Mouse (Mus musculus) testis, adult 2 months (tissue): ENCODE measurements around the gene Lrrc8d. TPM values are rescaled to one million over a fixed set of nuclear protein-coding genes. Genes with fewer than 3 reads are reported as not detected.
A peak's percentile ranks its signal among the peaks of the same experiment; 100 is the strongest.
"Not testable (repeated sequence)": the region's sequence is repeated elsewhere in the genome, so short reads cannot be mapped to it uniquely, and the experiment has no call there.

ENCODE experiments used
- H3K27ac ChIP-seq: fragments of 200-500 bp; 2 replicates; pipeline ENCODE4 v1.5.1; 2012; ENCODE audit warnings: low read depth, low read length; ENCODE audit not compliant: control insufficient read depth, insufficient read depth
- H3K27me3 ChIP-seq: fragments of 200-500 bp; 2 replicates; pipeline ENCODE4 v1.6.1; 2012; ENCODE audit warnings: mild to moderate bottlenecking, low read length, moderate library complexity; ENCODE audit not compliant: control insufficient read depth, insufficient read depth
- H3K36me3 ChIP-seq: fragments of 200-500 bp; 2 replicates; pipeline ENCODE4 v1.6.1; 2012; ENCODE audit warnings: mild to moderate bottlenecking, low read length; ENCODE audit not compliant: control insufficient read depth, insufficient read depth
- H3K4me1 ChIP-seq: fragments of 200-500 bp; 2 replicates; pipeline ENCODE4 v1.6.1; 2012; ENCODE audit warnings: low read length; ENCODE audit not compliant: control insufficient read depth, insufficient read depth
- H3K4me3 ChIP-seq: fragments of 200-500 bp; 2 replicates; pipeline ENCODE4 v1.5.1; 2012; ENCODE audit warnings: low read depth, mild to moderate bottlenecking, low read length, moderate library complexity, mixed read lengths; ENCODE audit not compliant: control insufficient read depth
- CTCF ChIP-seq: fragments of 200-500 bp; IDR thresholded peaks from 2 replicates; pipeline ENCODE4 v1.5.1; 2012; ENCODE audit warnings: low read depth, mild to moderate bottlenecking, inconsistent platforms, low read length, moderate library complexity; ENCODE audit not compliant: control insufficient read depth, insufficient read depth, insufficient replicate concordance
- POLR2A ChIP-seq: fragments of 200-500 bp; IDR thresholded peaks from 2 replicates; pipeline ENCODE4 v1.6.1; 2012; ENCODE audit warnings: low read depth, mild to moderate bottlenecking, inconsistent platforms, low read length, moderate library complexity; ENCODE audit not compliant: control insufficient read depth
- polyA plus RNA-seq: library from polyadenylated mRNA; depleted of rRNA; stranded (reverse); fragments of >200 nt; gene quantifications from 2 replicates; pipeline ENCODE4 v1.2.3, GENCODE M21; 2012

The Lrrc8d gene
- polyA plus RNA-seq, 1 experiment, result 4.8 TPM

DNA sequence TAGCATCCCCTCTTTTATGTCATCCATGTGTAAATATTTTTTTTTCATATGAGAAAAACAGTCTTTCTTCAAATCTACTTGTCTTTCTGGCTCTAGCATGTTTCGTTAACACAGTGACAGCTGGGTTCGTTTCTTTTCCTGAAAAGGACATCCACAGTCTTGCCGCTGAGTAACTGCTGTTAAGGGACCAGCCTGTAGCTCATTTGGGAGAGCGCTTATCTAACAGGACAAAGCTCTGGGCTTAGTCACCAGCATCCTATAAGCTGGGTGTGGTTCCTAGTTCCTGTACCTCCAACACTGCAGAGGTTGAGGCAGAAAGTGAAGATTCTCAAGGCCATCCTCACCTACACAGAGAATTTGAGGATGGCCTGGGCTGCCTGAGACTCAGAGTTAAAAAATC lies 20.5 kb upstream of the Lrrc8d start:
- TF ChIP-seq CTCF (no peak), POLR2A (no peak)
- no peaks in the 10 kb centered on the region for H3K27me3 ChIP-seq
- H3K27ac ChIP-seq, result no peak overlapping the region
- no peaks in the 10 kb centered on the region for H3K36me3 ChIP-seq
- no peaks in the 10 kb centered on the region for H3K4me1 ChIP-seq
- no peak overlapping the region for H3K4me3 ChIP-seq

DNA sequence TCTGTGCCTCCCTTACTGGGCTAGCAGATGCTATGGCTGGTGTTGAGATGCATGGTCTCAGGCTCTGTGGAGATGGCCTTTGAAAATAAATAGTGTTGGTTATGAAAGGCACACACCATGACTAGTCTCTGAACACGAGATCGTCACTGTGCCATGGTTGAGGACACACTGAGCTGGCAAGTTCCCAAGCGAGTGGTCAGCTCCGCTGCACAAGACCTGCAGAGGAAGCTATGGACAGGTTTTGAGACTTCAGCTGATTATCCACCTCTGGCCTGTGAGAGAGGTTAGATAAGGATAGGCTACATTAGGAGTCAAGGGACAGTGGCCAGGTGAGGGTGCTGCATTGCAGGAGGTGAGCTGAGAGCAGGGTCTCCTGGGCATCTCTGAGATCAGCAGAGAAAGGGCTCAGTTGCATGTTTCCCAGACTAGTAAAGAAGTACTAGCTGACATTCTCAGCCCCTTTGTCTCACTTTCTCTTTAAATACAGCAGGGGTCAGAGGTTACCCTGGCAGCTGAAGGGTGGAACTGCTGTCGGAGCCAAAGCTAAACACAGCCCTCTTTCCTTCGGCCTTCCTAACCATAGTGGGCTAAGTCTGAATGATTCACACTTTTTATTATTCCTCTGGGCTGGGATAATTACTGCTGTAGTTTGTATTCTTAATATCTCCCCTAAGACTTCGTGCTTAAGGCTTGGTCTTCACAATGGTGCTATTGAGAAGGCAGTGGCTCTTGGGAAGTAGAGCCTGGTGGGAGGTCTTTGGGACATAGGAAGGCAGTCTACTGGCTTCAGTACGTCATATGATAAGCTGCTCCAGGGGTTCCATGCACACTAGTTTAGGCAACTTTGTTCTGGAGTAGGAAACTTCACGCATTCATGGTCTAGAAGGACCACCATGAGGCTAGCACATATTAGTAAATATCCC lies 19.6 kb upstream of the Lrrc8d start:
- H3K36me3 ChIP-seq, result no peaks in the 10 kb centered on the region
- H3K27ac ChIP-seq, result no peak overlapping the region
- no peak overlapping the region for H3K4me3 ChIP-seq
- TF ChIP-seq POLR2A (no peak), CTCF (no peak)
- H3K27me3 ChIP-seq, result no peaks in the 10 kb centered on the region
- peaks cover 2% of the 10 kb centered on the region; the same call in 1 of the 2 replicates for H3K4me1 ChIP-seq

DNA sequence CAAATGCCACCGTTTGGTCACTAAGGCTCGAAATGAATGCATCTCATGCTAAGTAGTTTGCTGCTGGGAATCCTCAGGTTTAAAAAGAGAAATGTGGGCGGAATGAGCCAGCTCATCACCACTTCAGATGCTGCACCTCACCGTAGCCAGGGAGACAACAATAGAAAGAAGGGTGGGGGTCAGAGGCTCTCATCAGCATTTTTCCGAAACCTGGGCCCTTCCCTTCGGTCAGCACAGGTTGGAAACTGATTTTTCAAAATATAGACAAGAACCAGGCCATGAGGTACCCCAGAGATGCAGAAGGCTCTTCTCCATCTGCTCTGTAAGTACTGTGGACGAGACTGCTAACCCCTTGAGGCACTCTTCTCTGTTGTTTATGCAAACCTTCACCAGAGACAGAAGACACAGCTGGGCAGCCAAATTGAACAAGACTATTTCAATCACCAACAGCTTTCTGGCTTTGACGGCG lies 17.6 kb upstream of the Lrrc8d start:
- H3K4me1 ChIP-seq, result peaks cover 2% of the 10 kb centered on the region; the same call in 1 of the 2 replicates
- H3K36me3 ChIP-seq, result no peaks in the 10 kb centered on the region
- no peaks in the 10 kb centered on the region for H3K27me3 ChIP-seq
- H3K4me3 ChIP-seq, result no peak overlapping the region
- no peak overlapping the region for H3K27ac ChIP-seq
- TF ChIP-seq POLR2A (no peak), CTCF (no peak)

DNA sequence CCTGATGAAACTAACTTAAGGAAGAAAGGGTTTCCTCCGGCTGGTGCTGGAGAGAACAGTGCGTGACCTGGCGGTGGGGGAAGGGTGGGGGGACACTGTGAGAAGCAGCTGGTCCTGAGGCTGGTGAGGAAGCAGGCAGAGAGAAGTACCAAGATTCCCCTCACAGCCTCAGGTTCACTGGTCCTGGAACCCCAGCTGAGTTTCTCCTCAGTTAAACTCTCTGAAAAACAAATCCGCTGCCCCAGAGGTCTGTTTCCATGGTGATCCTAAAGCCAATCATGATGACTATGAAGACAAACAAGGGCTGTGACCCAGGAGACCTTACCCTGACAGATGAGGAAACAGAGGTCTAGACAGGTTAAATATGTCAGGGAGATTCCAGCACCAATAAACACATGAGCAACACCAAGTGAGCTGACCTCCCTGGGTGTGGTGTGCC lies 15.8 kb upstream of the Lrrc8d start:
- H3K4me1 ChIP-seq, result peaks cover 2% of the 10 kb centered on the region; the same call in 1 of the 2 replicates
- H3K27ac ChIP-seq, result no peak overlapping the region
- TF ChIP-seq CTCF (no peak), POLR2A (no peak)
- H3K27me3 ChIP-seq, result no peaks in the 10 kb centered on the region
- H3K4me3 ChIP-seq, result no peak overlapping the region
- H3K36me3 ChIP-seq, result no peaks in the 10 kb centered on the region

DNA sequence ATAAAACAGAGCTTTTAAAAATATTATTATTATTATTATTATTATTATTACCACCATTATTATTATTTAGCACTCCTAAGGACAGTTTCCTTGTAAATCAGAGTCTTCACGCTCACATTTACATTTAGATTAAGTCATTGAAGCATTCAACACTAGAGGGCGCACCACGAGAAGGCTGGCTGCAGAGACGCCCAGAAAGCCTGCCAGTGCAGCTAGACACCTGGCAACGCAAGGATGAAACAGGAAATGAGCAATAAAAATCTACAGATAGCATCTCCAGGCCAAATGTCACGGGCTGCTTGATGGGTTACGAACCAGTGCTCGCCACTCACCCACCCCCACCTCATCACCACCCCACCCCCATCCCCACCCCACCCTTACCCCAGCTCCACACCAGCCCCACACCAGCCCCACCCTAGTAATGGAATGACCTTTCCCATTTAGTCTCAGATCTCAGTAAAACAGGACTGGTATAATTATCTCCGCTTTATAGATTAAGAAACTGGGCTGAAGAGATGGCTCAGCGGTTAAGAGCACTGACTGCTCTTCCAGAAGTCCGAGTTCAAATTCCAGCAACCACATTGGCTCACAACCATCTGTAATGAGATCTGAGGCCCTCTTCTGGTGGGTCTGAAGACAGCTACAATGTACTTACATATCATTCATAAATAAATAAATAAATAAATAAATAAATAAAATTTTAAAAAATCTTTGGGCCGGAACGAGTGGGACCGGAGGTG lies 14.7 kb upstream of the Lrrc8d start:
- Histone ChIP-seq H3K27ac (no peak overlapping the region), H3K4me1 (peaks cover 2% of the 10 kb centered on the region; the same call in 1 of the 2 replicates), H3K4me3 (no peak overlapping the region), H3K27me3 (no peaks in the 10 kb centered on the region), H3K36me3 (no peaks in the 10 kb centered on the region)
- TF ChIP-seq CTCF (peak; percentile 79; the same call in 1 of the 2 replicates), POLR2A (no peak)

DNA sequence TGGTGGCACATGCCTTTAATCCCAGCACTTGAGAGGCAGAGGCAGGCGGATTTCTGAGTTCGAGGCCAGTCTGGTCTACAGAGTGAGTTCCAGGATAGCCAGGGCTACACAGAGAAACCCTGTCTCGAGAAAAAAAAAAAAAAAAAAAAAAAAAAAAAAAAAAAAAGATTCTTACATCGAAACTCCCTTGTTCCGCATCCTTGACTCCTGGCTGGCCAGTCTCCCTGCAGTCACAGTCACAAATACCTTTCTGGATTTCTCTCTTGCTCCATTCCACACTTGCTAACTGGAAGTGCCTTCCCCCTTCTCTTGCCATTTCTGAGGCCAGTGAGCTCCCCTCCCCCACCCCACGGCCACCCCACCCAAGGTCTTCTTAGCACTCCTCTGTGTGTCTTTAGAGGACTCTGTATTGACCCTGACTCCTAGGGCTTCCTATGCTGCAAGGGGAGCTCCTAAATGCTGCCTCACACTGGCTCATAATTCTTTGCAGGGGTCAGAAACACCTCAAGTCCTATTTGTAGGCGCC lies 13.9 kb upstream of the Lrrc8d start:
- not testable (repeated sequence) for H3K4me1 ChIP-seq, H3K27me3 ChIP-seq, H3K4me3 ChIP-seq, H3K27ac ChIP-seq, H3K36me3 ChIP-seq

DNA sequence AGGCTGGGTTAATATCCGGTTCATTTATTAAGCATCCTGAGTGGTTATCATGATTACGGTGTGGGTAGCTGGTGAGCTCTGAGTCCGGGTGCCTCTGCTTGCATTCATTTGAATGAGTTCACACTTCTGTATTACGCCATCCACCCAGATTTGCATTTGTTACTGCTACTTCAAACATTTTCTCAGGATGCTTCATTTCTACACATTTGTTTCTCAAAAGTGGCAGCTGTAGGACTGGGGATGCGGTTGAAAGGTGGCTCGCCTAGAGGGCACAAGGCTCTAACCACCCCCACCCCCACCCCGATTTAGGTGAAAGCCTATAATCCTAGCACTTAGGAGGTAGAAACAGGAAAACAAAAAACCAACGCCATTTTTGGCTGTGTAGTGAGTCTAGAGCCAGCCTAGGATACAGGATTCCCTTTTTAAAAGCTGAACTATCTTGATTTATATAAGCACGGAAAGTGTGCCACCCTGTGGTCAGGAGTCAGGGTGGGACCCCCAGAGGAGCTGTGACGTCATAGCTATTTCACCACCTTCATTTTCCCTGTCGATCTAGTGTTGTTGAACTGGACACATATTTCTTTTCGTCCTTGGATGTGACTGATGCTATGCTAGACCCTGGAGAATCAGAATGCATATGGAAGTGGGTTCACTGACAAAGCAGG lies 13.3 kb upstream of the Lrrc8d start:
- H3K27me3 ChIP-seq, result no peaks in the 10 kb centered on the region
- H3K4me3 ChIP-seq, result no peak overlapping the region
- no peaks in the 10 kb centered on the region for H3K36me3 ChIP-seq
- peaks cover 2% of the 10 kb centered on the region; the same call in 1 of the 2 replicates for H3K4me1 ChIP-seq
- no peak overlapping the region for H3K27ac ChIP-seq
- TF ChIP-seq POLR2A (no peak), CTCF (no peak)
